Comparison of ENCODE assay signal across 34 mouse cellular contexts in genomic region chr8:105448188-105448587, GRCm38 (mm10). TPM values are rescaled to one million over a fixed set of nuclear protein-coding genes. Genes with fewer than 3 reads are reported as not detected.
A peak's percentile ranks its signal among the peaks of the same experiment; 100 is the strongest.
DNase-seq lines count a peak whose midpoint lies in the region; ATAC-seq lines count a peak whose summit lies in the region.
"Had no signal": no experiment of that assay in that cellular context is flagged by ENCODE, and none has a peak within 500 bp of the region (broad histone marks: within the 10 kb centered on the region; RNA-seq: fewer than 3 reads in every experiment).

No protein-coding gene starts in this region.

- peaks cover 66% of the 10 kb centered on the region for H3K4me1 ChIP-seq in liver, embryonic 13.5 days (replicated peaks)

- peak overlapping the region; percentile 69 for H3K9ac ChIP-seq in liver, embryonic 13.5 days
- H3K9ac ChIP-seq: forebrain, embryonic 13.5 days; hindbrain, embryonic 15.5 days; neural tube, embryonic 13.5 days had no signal

- H3K9me3 ChIP-seq in liver, embryonic 13.5 days (replicated peaks), result no peaks in the 10 kb centered on the region
- H3K9me3 ChIP-seq: forebrain, embryonic 13.5 days; hindbrain, embryonic 15.5 days; megakaryocyte, embryonic 14.5 days; neural tube, embryonic 13.5 days had no signal

- 31% methylated on average over 3 of the region's 3 CpGs for WGBS in liver, embryonic 13.5 days (ENCODE audit: insufficient replicate concordance)

- peak; percentile 80 for ATAC-seq in erythroblast, adult 5-6 weeks (replicated peaks; ENCODE audit: low FRiP score, poor library complexity, severe bottlenecking)
- peak; percentile 98 for ATAC-seq in liver, embryonic 13.5 days (ENCODE audit: low read depth)
- ATAC-seq in megakaryocyte-erythroid progenitor cell, adult 5-6 weeks (replicated peaks; ENCODE audit: low FRiP score, low TSS enrichment, poor library complexity, severe bottlenecking), result peak; percentile 72
- ATAC-seq: activated CD4-positive, CD25-positive, alpha-beta regulatory T cell, adult 4 months; forebrain, embryonic 13.5 days; midbrain, embryonic 16.5 days had no signal

- H3K27me3 ChIP-seq in liver, embryonic 13.5 days, result peaks cover 8% of the 10 kb centered on the region
- H3K27me3 ChIP-seq: forebrain, embryonic 13.5 days; hindbrain, embryonic 15.5 days; neural tube, embryonic 13.5 days had no signal

- DNase-seq in c-Kit-positive CD71-positive TER-119-negative erythroid progenitor cells, embryonic 14.5 days (ENCODE audit: low read depth), result peak; percentile 50
- peak; percentile 42 for DNase-seq in liver, embryonic 13.5 days
- DNase-seq in left cerebral cortex, adult 8-10 months (ENCODE audit: low spot score in 2 of 2), result no peak
- no peak for DNase-seq in spleen, adult 18-20 months
- no peak for DNase-seq in urinary bladder, postnatal 36 days (ENCODE audit: low spot score in 2 of 2)
- DNase-seq: adrenal gland, adult 8-10 months; cerebellum, adult 9-10 months; gastrocnemius, postnatal 36 days; heart, postnatal 36 days; kidney, adult 9 months; kidney, postnatal 14 days; lung, adult 18-20 months; lung, postnatal 10 days; retina, postnatal 1 day; right cerebral cortex, postnatal 25 days had no signal

- H3K36me3 ChIP-seq in liver, embryonic 13.5 days, result no peaks in the 10 kb centered on the region
- H3K36me3 ChIP-seq: hindbrain, embryonic 15.5 days; neural tube, embryonic 13.5 days had no signal

- peak overlapping the region; percentile 27 for H3K4me3 ChIP-seq in liver, embryonic 13.5 days (replicated peaks)
- H3K4me3 ChIP-seq: forebrain, embryonic 13.5 days; hindbrain, embryonic 15.5 days; megakaryocyte, embryonic 14.5 days; myocyte; neural tube, embryonic 13.5 days had no signal

- H3K4me2 ChIP-seq in liver, embryonic 13.5 days, result peak overlapping the region; percentile 67
- H3K4me2 ChIP-seq: forebrain, embryonic 13.5 days; hindbrain, embryonic 15.5 days; neural tube, embryonic 13.5 days had no signal

- peak overlapping the region; percentile 93 for H3K27ac ChIP-seq in liver, embryonic 13.5 days
- H3K27ac ChIP-seq: forebrain, embryonic 13.5 days; hindbrain, embryonic 15.5 days; neural tube, embryonic 13.5 days had no signal

RNA-seq across cellular contexts. Expression of gene Tppp3, which starts 23.1 kb away (rescaled TPM):
- total RNA-seq in erythroblast, adult 5-6 weeks (2015; ENCODE audit: low replicate concordance), result not detected in 2 replicates
- not detected in 2 replicates for total RNA-seq in erythroblast, adult 5-6 weeks (2017; ENCODE audit: low replicate concordance)
- 1.6 and 1.8 TPM in 2 replicates for polyA plus RNA-seq in liver, embryonic 13.5 days (2015; fragmentation: Nextera tagmentation; extraction: Ambion mirVana)
- 0.45 and 1.4 TPM in 2 replicates for total RNA-seq in megakaryocyte-erythroid progenitor cell, adult 5-6 weeks (2014; fragmentation: Nextera tagmentation)
- 1.3 TPM in 1 of 2 replicates, not detected in the other for total RNA-seq in megakaryocyte-erythroid progenitor cell, adult 5-6 weeks (2017)
- 10 to 100 TPM; 59.3 to 66.5 (median 60.9) TPM for total RNA-seq in left cerebral cortex, adult 8-10 months (2022)

RNA-seq across cellular contexts. Expression of gene Lrrc36, which starts 34.8 kb away (rescaled TPM):
- 0.96 TPM in 1 of 2 replicates, not detected in the other for total RNA-seq in erythroblast, adult 5-6 weeks (2015; ENCODE audit: low replicate concordance)
- 0.56 and 0.85 TPM in 2 replicates for total RNA-seq in erythroblast, adult 5-6 weeks (2017; ENCODE audit: low replicate concordance)
- 0.15 and 0.16 TPM in 2 replicates for polyA plus RNA-seq in liver, embryonic 13.5 days (2015; fragmentation: Nextera tagmentation; extraction: Ambion mirVana)
- total RNA-seq in megakaryocyte-erythroid progenitor cell, adult 5-6 weeks (2014; fragmentation: Nextera tagmentation), result 0.61 and 1.5 TPM in 2 replicates
- 0.46 TPM in 1 of 2 replicates, not detected in the other for total RNA-seq in megakaryocyte-erythroid progenitor cell, adult 5-6 weeks (2017)
- total RNA-seq in left cerebral cortex, adult 8-10 months (2022), result under 1 TPM; 0.40 to 0.82 (median 0.62) TPM
- total RNA-seq: MEL had no signal
- polyA plus RNA-seq: activated CD4-positive, CD25-positive, alpha-beta regulatory T cell, adult 4 months; C2C12; limb, embryonic 11.5 days; myocyte had no signal

RNA-seq across cellular contexts. Expression of gene Kctd19, which starts 34.9 kb away (rescaled TPM):
- not detected in 2 replicates for total RNA-seq in erythroblast, adult 5-6 weeks (2015; ENCODE audit: low replicate concordance)
- not detected in 2 replicates for total RNA-seq in erythroblast, adult 5-6 weeks (2017; ENCODE audit: low replicate concordance)
- not detected in 2 replicates for polyA plus RNA-seq in liver, embryonic 13.5 days (2015; fragmentation: Nextera tagmentation; extraction: Ambion mirVana)
- total RNA-seq in megakaryocyte-erythroid progenitor cell, adult 5-6 weeks (2014; fragmentation: Nextera tagmentation), result not detected in 2 replicates
- not detected in 2 replicates for total RNA-seq in megakaryocyte-erythroid progenitor cell, adult 5-6 weeks (2017)
- not detected for total RNA-seq in left cerebral cortex, adult 8-10 months (2022)
- total RNA-seq: gastrocnemius, postnatal 36 days; layer of hippocampus, adult 18-20 months; layer of hippocampus, postnatal 25 days; left cerebral cortex, postnatal 10 days; MEL had no signal
- polyA plus RNA-seq: activated CD4-positive, CD25-positive, alpha-beta regulatory T cell, adult 4 months; embryonic facial prominence, embryonic 11.5 days; forebrain, embryonic 13.5 days; heart, embryonic 14.5 days; hindbrain, embryonic 15.5 days; intestine, embryonic 14.5 days; limb, embryonic 11.5 days; midbrain, embryonic 16.5 days; myocyte; neural tube, embryonic 13.5 days; stomach, embryonic 16.5 days had no signal

RNA-seq across cellular contexts. Expression of gene Zdhhc1, which starts 48.5 kb away (rescaled TPM):
- total RNA-seq in erythroblast, adult 5-6 weeks (2015; ENCODE audit: low replicate concordance), result not detected in 2 replicates
- 0.17 and 0.42 TPM in 2 replicates for total RNA-seq in erythroblast, adult 5-6 weeks (2017; ENCODE audit: low replicate concordance)
- polyA plus RNA-seq in liver, embryonic 13.5 days (2015; fragmentation: Nextera tagmentation; extraction: Ambion mirVana), result 2.1 TPM in 2 replicates
- total RNA-seq in megakaryocyte-erythroid progenitor cell, adult 5-6 weeks (2014; fragmentation: Nextera tagmentation), result 8.4 and 12.8 TPM in 2 replicates
- 2.2 and 3.8 TPM in 2 replicates for total RNA-seq in megakaryocyte-erythroid progenitor cell, adult 5-6 weeks (2017)
- 10 to 100 TPM; 38.3 to 45.8 (median 42.9) TPM for total RNA-seq in left cerebral cortex, adult 8-10 months (2022)

Comparison
In these comparisons a context has a peak if more than half of its experiments do, and no peak if none do; other contexts are left out.
1. DNase-seq: peak in c-Kit-positive CD71-positive TER-119-negative erythroid progenitor cells, embryonic 14.5 days (single experiment) and liver, embryonic 13.5 days (single experiment); none in left cerebral cortex, adult 8-10 months (0 of 2), spleen, adult 18-20 months (0 of 2) and urinary bladder, postnatal 36 days (0 of 2).
2. RNA of gene Tppp3, which starts 23.1 kb away (total RNA-seq): 59.3 to 66.5 TPM in left cerebral cortex, adult 8-10 months; 0.45 to 1.4 TPM in megakaryocyte-erythroid progenitor cell, adult 5-6 weeks and not detected in erythroblast, adult 5-6 weeks; every median in the first group is over 10 times any median in the second.
3. Peak in every context shown above with its lines, with median percentiles within 50 percentile points of each other: ATAC-seq.